Mouse (Mus musculus) small intestine, adult 2 months (tissue): ENCODE data around the gene Nanos2. TPM values are rescaled to one million over a fixed set of nuclear protein-coding genes. Genes with fewer than 3 reads are reported as not detected.

Experiments used
- H3K27ac ChIP-seq: fragments of 200-500 bp; 2 replicates; pipeline ENCODE4 v1.5.1; 2012; ENCODE audit warnings: low read depth, low read length, control low read depth, inconsistent platforms; ENCODE audit not compliant: insufficient read depth
- H3K27me3 ChIP-seq: fragments of 200-500 bp; 2 replicates; pipeline ENCODE4 v1.6.1; 2012; ENCODE audit warnings: mild to moderate bottlenecking, moderate library complexity, low read length, inconsistent platforms; ENCODE audit not compliant: control insufficient read depth, insufficient read depth
- H3K36me3 ChIP-seq: fragments of 200-500 bp; 2 replicates; pipeline ENCODE4 v1.6.1; 2012; ENCODE audit warnings: mild to moderate bottlenecking, low read length, control low read depth, inconsistent platforms; ENCODE audit not compliant: control insufficient read depth, insufficient read depth
- H3K4me1 ChIP-seq: fragments of 200-500 bp; 2 replicates; pipeline ENCODE4 v1.6.1; 2012; ENCODE audit warnings: low read length, inconsistent platforms, mixed read lengths; ENCODE audit not compliant: control insufficient read depth, insufficient read depth, insufficient read length
- H3K4me3 ChIP-seq: fragments of 200-500 bp; 2 replicates; pipeline ENCODE4 v1.5.1; 2012; ENCODE audit warnings: low read depth, mild to moderate bottlenecking, control low read depth, inconsistent platforms, low read length, moderate library complexity
- CTCF ChIP-seq: fragments of 200-500 bp; IDR thresholded peaks from 2 replicates; pipeline ENCODE4 v1.5.1; 2012; ENCODE audit warnings: low read depth, mild to moderate bottlenecking, control low read depth, inconsistent platforms, low read length, moderate library complexity, mixed read lengths; ENCODE audit not compliant: insufficient replicate concordance, insufficient read length; ENCODE audit errors: extremely low read depth
- POLR2A ChIP-seq: fragments of 200-500 bp; IDR thresholded peaks from 2 replicates; pipeline ENCODE4 v1.6.1; 2012; ENCODE audit warnings: low read depth, mild to moderate bottlenecking, control low read depth, inconsistent platforms, low read length, moderate library complexity
- WGBS: fragments of 180-500 bp; shearing (Covaris S2); methylation state at CpG from one replicate; pipeline ENCODE4 v1.1.7; 2018; 5-methylcytosine and 5-hydroxymethylcytosine counted together
- polyA plus RNA-seq: library from polyadenylated mRNA; depleted of rRNA; stranded (reverse); fragments of >200 nt; gene quantifications from 2 replicates; pipeline ENCODE4 v1.2.3, GENCODE M21; 2012

Gene Nanos2
- polyA plus RNA-seq, 1 experiment, result not detected

DNA sequence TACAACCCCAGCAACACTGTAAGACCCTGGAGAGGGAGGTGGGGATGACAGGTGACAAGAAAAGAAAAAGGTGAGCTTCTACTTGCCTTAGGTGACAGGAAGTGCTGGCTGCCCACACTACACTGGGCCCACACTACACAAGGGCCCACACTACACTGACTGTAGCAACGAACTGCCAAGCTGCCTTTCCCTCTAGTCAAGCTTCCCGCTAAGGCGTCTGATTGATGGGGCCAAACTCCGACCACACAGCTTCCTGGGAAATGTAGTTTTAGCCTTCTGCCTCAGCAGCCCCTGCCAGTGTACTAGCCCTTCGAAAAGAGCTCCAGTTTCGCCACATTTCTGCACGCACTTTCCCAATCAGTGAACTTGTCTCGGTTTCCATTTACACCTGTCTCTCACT lies 19.6 kb upstream of the Nanos2 start:
- H3K27ac ChIP-seq, result no peak overlapping the region
- 13% methylated on average over 8 of the region's 8 CpGs for WGBS
- TF ChIP-seq POLR2A, result no peak
- no peak for TF ChIP-seq CTCF
- H3K4me1 ChIP-seq, result peaks cover 2% of the 10 kb centered on the region; the same call in 1 of the 2 replicates
- no peaks in the 10 kb centered on the region for H3K36me3 ChIP-seq
- H3K27me3 ChIP-seq, result peaks cover 28% of the 10 kb centered on the region
- H3K4me3 ChIP-seq, result no peak overlapping the region

DNA sequence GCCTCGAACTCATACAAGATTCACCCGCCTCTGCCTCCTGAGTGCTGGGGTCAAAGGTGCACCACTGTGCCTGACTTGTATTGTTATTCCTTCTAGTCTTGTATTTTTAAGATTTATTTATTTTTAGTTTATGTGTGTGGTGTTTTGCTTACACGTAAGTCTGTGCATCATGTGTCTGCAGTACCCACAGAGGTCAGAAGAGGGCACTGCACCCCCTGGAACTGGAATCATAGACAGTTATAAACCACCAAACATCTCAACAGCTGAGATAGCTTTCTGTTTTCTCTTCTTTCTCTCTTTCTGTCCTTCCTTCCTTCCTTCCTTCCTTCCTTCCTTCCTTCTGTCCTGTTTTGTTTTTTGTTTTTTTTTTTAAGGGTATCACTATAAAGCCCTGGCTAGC lies 16.2 kb upstream of the Nanos2 start:
- no peaks in the 10 kb centered on the region for H3K27me3 ChIP-seq
- TF ChIP-seq CTCF (no peak), POLR2A (no peak)

DNA sequence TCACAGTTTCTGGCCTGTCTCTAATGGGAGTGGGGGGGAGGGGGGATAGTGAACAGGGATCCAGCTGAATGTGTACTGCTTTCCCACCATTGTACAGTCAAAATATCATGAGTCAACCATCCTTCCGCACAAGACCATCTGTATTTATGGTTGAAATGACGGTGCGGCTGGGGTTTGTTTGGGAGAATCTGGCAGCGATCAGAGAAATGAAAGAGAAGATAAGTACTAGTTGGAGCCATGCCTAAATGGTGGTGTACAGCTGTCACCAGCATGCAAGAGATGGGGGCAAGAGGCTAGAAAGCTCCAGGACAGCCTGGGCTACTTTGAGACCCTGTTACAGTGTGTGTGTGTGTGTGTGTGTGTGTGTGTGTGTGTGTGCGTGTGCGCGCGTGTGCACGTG lies 8.8 kb upstream of the Nanos2 start:
- 68% methylated on average over 9 of the region's 9 CpGs for WGBS
- no peaks in the 10 kb centered on the region for H3K27me3 ChIP-seq

More for the DNA sequence above, 16.2 kb upstream of the Nanos2 start:
- Histone ChIP-seq H3K4me3 (no peak overlapping the region), H3K27ac (no peak overlapping the region), H3K4me1 (no peaks in the 10 kb centered on the region), H3K36me3 (no peaks in the 10 kb centered on the region)
- 96% methylated on average over 3 of the region's 3 CpGs for WGBS

DNA sequence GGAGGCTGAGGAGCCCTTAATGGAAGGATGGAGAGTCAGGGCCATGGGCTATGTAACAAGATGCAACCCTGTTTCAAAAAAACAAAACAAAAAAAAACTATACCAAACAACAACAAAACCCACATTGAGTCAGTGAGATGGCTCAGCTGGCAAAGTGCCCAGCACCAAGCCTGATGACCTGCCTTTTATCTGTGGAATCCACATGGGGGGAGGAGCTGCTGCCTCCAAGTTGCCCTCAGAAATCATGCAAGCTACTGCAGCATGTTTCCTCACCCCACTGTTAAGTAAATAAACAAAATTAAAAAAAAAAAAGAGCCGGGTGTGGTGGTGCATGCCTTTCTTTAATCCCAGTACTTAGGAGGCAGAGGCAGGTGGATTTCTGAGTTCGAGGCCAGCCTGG lies 697 bp upstream of the Nanos2 start:
- no peak overlapping the region for H3K4me3 ChIP-seq
- H3K4me1 ChIP-seq, result peaks cover 5% of the 10 kb centered on the region
- no peaks in the 10 kb centered on the region for H3K36me3 ChIP-seq
- H3K27me3 ChIP-seq, result peaks cover 4% of the 10 kb centered on the region
- H3K27ac ChIP-seq, result no peak overlapping the region
- WGBS, result 48% methylated on average over 2 of the region's 2 CpGs
- TF ChIP-seq POLR2A, result no peak
- TF ChIP-seq CTCF, result no peak

More for the DNA sequence above, 8.8 kb upstream of the Nanos2 start:
- H3K4me1 ChIP-seq, result no peaks in the 10 kb centered on the region
- no peak overlapping the region for H3K4me3 ChIP-seq
- H3K27ac ChIP-seq, result no peak overlapping the region
- no peak for TF ChIP-seq CTCF
- TF ChIP-seq POLR2A, result no peak
- no peaks in the 10 kb centered on the region for H3K36me3 ChIP-seq

DNA sequence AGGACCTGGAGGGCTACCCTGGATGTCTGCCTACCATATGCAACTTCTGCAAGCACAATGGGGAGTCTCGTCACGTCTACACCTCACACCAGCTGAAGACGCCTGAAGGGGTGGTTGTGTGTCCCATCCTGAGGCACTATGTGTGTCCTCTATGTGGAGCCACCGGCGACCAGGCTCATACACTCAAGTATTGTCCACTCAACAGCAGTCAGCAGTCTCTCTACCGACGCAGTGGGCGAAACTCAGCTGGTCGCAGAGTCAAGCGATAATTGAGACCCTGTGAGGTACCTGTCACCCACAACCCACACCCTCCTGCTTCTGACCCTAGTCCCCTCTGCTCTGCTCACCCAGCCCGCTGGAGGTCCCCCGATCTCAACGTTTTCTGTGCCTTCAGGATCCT lies 547 bp downstream of the Nanos2 start:
- TF ChIP-seq CTCF (no peak), POLR2A (no peak)
- no peak overlapping the region for H3K4me3 ChIP-seq
- WGBS, result 73% methylated on average over 13 of the region's 13 CpGs

DNA sequence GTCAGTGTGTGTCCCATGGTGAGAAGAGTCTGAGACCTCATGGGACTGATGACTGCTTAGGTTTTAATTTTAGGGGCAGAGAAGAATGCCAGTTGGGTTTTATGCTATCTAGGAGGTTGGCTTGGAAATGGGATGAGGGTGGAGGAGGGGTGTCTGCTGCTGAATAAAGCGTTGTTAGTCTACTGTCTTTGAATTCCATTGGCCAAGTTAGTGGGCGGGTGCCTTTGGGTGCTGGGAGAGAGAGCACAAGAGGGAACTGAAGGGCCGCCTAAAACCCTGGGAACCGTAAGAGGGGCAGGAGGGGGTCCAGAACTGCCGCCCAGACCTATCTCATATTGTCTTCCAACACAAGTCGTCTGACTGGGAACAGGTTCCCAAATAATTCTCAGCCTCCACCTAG lies 1.6 kb downstream of the Nanos2 start:
- H3K27me3 ChIP-seq, result peaks cover 10% of the 10 kb centered on the region
- H3K4me1 ChIP-seq, result peaks cover 9% of the 10 kb centered on the region
- H3K27ac ChIP-seq, result no peak overlapping the region
- H3K4me3 ChIP-seq, result no peak overlapping the region
- 68% methylated on average over 6 of the region's 6 CpGs for WGBS
- TF ChIP-seq POLR2A (no peak), CTCF (no peak)
- H3K36me3 ChIP-seq, result no peaks in the 10 kb centered on the region

More for the DNA sequence above, 547 bp downstream of the Nanos2 start:
- H3K27ac ChIP-seq, result no peak overlapping the region
- H3K4me1 ChIP-seq, result peaks cover 9% of the 10 kb centered on the region
- H3K36me3 ChIP-seq, result no peaks in the 10 kb centered on the region
- peaks cover 10% of the 10 kb centered on the region for H3K27me3 ChIP-seq

DNA sequence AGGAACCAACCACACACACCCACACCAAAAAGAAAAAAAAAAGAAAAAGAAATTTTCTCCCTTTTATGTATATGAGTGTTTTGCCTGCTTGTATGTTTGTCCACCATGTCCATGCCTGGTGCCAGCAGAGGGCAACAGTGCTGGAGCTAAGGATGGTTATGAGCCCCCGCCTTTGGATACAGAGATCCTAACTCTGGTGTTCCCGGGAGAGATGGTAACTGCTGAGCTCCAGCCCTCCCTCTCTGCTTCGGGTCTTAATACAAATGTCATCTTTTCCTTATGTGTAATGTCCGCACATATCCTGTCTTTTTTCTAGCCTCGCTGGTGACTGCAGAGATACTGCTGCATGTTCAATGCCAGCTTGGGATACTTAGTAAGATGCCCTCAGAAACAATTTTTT lies 2.8 kb downstream of the Nanos2 start:
- H3K4me3 ChIP-seq, result no peak overlapping the region
- TF ChIP-seq CTCF (no peak), POLR2A (no peak)
- H3K27ac ChIP-seq, result no peak overlapping the region
- WGBS, result 17% methylated on average over 5 of the region's 5 CpGs
- peaks cover 10% of the 10 kb centered on the region for H3K27me3 ChIP-seq
- no peaks in the 10 kb centered on the region for H3K36me3 ChIP-seq
- H3K4me1 ChIP-seq, result peaks cover 9% of the 10 kb centered on the region
